Mouse (Mus musculus): ENCODE data around the gene Slc25a31. TPM values are rescaled to one million over a fixed set of nuclear protein-coding genes. Genes with fewer than 3 reads are reported as not detected.

Gene Slc25a31
- total RNA-seq, 2 experiments from 2014 or later = 0.35 to 0.38 TPM

GRCm38 (mm10) chr3:40716056-40716455 lies 7.4 kb downstream of the Slc25a31 start:
- intact Hi-C loops (cut with DNase I) = no loop called here
- DNase-seq = no peak

GRCm38 (mm10) chr3:40719022-40719421 lies 10.4 kb downstream of the Slc25a31 start:
- DNase-seq = no peak
- intact Hi-C loops (cut with DNase I) = no loop called here

DNA sequence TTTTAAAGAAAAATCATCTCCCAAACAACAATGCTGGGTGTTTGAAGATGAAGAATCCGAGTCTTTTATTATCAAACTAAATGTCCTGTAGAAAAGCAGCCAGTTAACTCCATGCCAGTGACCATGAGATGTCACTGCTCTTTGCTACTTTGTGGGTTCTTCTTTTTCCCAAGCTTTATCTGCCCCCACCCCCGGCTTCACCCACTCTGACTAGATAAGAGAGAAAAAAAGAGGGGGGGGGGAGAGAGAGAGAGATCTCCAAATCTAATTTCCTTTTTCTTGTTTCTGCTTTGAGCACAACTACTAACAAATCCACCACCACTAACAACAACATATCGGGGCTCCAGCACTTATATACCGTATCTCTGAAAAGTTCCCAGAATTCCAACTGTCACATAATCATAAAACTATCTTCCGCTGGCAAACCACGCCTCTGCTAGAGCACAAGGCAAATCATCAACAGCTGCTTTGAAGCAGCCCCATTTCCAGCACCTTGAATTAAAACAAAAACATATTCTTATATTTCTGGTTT lies 29.8 kb downstream of the Slc25a31 start:
- DNase-seq = no peak
- intact Hi-C loops (cut with DNase I) = no loop called here

DNA sequence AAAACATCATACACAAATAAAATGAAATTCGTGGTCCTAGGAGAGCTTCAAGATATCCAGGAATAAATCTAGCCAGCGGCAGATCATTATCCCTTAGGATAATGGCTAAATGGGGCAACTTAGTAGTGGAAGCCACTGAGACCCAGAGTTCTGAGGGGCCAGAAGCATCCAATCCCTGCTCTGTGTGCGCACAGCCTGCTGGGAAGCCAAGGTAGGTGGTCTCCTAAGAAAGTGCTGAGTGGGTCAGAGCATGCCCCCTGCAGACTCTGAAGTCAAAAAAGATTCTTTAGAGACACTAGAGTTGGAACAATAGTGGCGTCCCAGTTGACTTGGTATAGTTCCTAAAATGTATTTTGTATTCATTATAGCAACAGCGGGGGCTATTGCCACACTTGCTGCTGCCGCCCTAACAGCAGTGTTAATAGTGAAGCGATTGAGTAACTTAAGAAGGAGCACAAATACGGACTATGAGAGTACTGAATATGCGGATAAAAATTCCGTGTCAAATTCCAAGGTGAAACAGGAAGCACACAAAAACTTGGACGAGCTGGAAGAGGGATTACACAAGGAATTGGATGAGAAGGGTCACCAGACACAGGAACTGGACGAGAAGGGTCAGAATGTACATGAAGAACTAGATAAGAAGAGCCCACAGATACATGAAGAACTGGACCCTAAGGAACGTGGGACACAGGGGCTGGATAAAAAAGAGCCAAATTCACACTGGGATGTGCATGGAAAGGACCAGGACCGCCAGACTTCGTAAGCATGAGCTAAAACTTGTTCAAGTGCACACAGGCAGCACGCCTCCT lies 35.6 kb downstream of the Slc25a31 start, which contains the start of gene Hspa4l:
Gene Hspa4l (plus strand): TSS at position 472 of the 812 bp plus-strand sequence.
- no peak for DNase-seq
- intact Hi-C loops (cut with DNase I) = loop anchor here (10.0 kb wide), 1 partner anchor 341 kb away; the partner anchor contains the start of gene Pgrmc2

- peak; percentile 92 to 94 for DNase-seq
- intact Hi-C loops (cut with DNase I) = loop anchor here (5.0 to 10.0 kb wide), 3 partner anchors 68 to 340 kb away; partner anchors contain the start of gene Pgrmc2
Observed at GRCm38 (mm10) chr3:40744836-40745660, 36.4 kb downstream of the Slc25a31 start.

GRCm38 (mm10) chr3:40745661-40746547 lies 37.2 kb downstream of the Slc25a31 start:
- peak; percentile 6 to 19 for DNase-seq
- intact Hi-C loops (cut with DNase I) = loop anchor here (5.0 to 10.0 kb wide), 3 partner anchors 69 to 339 kb away; partner anchors contain the start of gene Pgrmc2

GRCm38 (mm10) chr3:40760746-40761145 lies 52.1 kb downstream of the Slc25a31 start:
- no peak for DNase-seq
- intact Hi-C loops (cut with DNase I) = no loop called here

- DNase-seq = no peak
- intact Hi-C loops (cut with DNase I) = no loop called here
Observed at GRCm38 (mm10) chr3:40761312-40761711, 52.7 kb downstream of the Slc25a31 start.

Other genes with a start within 250 kb of the Slc25a31 start
- 10 to 100 TPM in 1 of 2 experiments, 1 to 10 TPM in 1; 7.0 to 10.1 TPM for gene Intu, start 177.6 kb upstream of the Slc25a31 start, total RNA-seq (2021)
- gene Hspa4l, start 35.6 kb downstream of the Slc25a31 start, total RNA-seq (2021) = 10 to 100 TPM; 31.0 to 37.3 TPM
- 10 to 100 TPM in 1 of 2 experiments, 1 to 10 TPM in 1; 9.4 to 14.7 TPM for gene Plk4, start 91.2 kb downstream of the Slc25a31 start, total RNA-seq (2021)
- 10 to 100 TPM; 15.3 to 16.3 TPM for gene Mfsd8, start 138.0 kb downstream of the Slc25a31 start, total RNA-seq (2021)
- gene Abhd18, start 138.1 kb downstream of the Slc25a31 start, total RNA-seq (2021) = 10 to 100 TPM; 40.9 to 47.8 TPM
- gene 1700034I23Rik, start 193.7 kb downstream of the Slc25a31 start, total RNA-seq (2021) = not detected
- 10 to 100 TPM; 56.0 to 58.3 TPM for gene Larp1b, start 241.0 kb downstream of the Slc25a31 start, total RNA-seq (2021)

Measured in heart, postnatal 10 days (tissue).